Mouse (Mus musculus) kidney, embryonic 16.5 days (tissue): ENCODE measurements around the gene Bclaf1. TPM values are rescaled to one million over a fixed set of nuclear protein-coding genes. Genes with fewer than 3 reads are reported as not detected.

Experiments
- ATAC-seq: fragments of 200-750 bp; cut with Nextera tagmentation; 2 replicates; pipeline ENCODE4 v1.8.0; 2017; ENCODE audit warnings: moderate TSS enrichment; ENCODE audit not compliant: low FRiP score, low TSS enrichment
- H3K27ac ChIP-seq: fragments of 300-500 bp; sonication (generic); 2 replicates; pipeline ENCODE4 v1.5.1; 2014; ENCODE audit warnings: low read length
- H3K27me3 ChIP-seq: fragments of 300-500 bp; sonication (generic); 2 replicates; pipeline ENCODE4 v1.6.1; 2014; ENCODE audit warnings: low read length, control low read depth, mixed read lengths; ENCODE audit not compliant: insufficient read depth
- H3K36me3 ChIP-seq: fragments of 300-500 bp; sonication (generic); 2 replicates; pipeline ENCODE4 v1.6.1; 2014; ENCODE audit warnings: low read length, control low read depth, mixed read lengths; ENCODE audit not compliant: insufficient read depth
- H3K4me1 ChIP-seq: fragments of 300-500 bp; sonication (generic); 2 replicates; pipeline ENCODE4 v1.6.1; 2014; ENCODE audit warnings: low read length, control low read depth, mixed read lengths; ENCODE audit not compliant: insufficient read depth
- H3K4me2 ChIP-seq: fragments of 300-500 bp; sonication (generic); replicated peaks from 2 replicates; pipeline ENCODE4 v1.6.1; 2014; ENCODE audit warnings: low read depth, low read length
- H3K4me3 ChIP-seq: fragments of 300-500 bp; sonication (generic); 2 replicates; pipeline ENCODE4 v1.5.1; 2014; ENCODE audit warnings: mild to moderate bottlenecking, low read length
- H3K9ac ChIP-seq: fragments of 300-500 bp; sonication (generic); replicated peaks from 2 replicates; pipeline ENCODE4 v1.6.1; 2014; ENCODE audit warnings: low read length
- H3K9me3 ChIP-seq: fragments of 300-500 bp; sonication (generic); 2 replicates; pipeline ENCODE4 v1.6.1; 2016; ENCODE audit warnings: low read length, control low read depth
- WGBS: fragments of 180-500 bp; shearing (Covaris S2); extraction: QIAGEN DNeasy Blood & Tissue Kit; methylation state at CpG from one replicate; pipeline ENCODE4 v1.1.7; 2014; 5-methylcytosine and 5-hydroxymethylcytosine counted together
- polyA plus RNA-seq: library from polyadenylated mRNA; unstranded; fragments of >200 nt; fragmentation: Nextera tagmentation; extraction: Ambion mirVana; gene quantifications from 2 replicates; pipeline ENCODE4 v1.2.1, GENCODE M21; 2015

Gene Bclaf1
- polyA plus RNA-seq, 1 experiment from 2014 or later, result 123 TPM

DNA sequence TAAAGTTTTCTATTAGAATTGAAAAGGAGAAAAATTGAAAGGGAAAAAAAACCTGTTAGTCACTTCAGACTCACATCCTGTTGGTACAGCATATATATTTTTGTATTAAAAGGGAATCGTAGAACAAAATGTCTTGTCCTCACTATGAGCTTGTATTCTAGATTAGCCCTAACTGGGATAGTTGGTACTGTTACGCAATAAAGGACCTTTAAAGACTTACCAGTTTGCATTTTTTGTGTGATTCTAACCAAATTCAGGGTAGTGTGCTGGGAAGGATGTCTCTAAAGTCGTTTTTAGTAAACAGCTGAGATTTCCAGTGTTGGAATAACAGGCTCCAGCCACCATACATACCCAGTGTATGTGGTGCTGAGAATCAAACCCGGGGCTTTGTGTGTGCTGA, 1.7 kb downstream of the Bclaf1 start:
- Histone ChIP-seq H3K9me3 (no peaks in the 10 kb centered on the region), H3K27me3 (no peaks in the 10 kb centered on the region), H3K36me3 (peaks cover 9% of the 10 kb centered on the region), H3K4me3 (peak overlapping the region; percentile 87), H3K4me1 (peaks cover 14% of the 10 kb centered on the region), H3K9ac (no peak overlapping the region), H3K27ac (no peak overlapping the region), H3K4me2 (peak overlapping the region; percentile 68)
- 83% methylated on average over 4 of the region's 4 CpGs for WGBS
- no peak for ATAC-seq

DNA sequence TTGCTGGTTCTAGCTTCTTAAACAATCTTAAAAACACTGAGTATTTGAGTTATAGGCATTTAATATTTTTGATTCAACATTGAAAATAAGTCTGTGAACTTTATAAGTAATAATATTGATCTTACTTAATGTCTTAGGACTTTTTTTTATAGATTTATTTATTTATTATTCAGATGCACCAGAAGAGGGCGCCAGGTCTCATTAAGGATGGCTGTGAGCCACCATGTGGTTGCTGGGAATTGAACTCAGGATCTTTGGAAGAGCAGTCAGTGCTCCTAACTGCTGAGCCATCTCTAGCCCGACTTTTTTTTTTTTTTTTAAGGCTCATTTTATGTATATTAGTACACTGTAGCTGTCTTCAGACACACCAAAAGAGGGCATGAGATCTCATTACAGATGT, 2.5 kb downstream of the Bclaf1 start:
- ATAC-seq, result no peak
- 62% methylated on average over 2 of the region's 2 CpGs for WGBS

GRCm38 (mm10) chr10:20317466-20317865, 5.2 kb downstream of the Bclaf1 start:
- no peak overlapping the region for H3K9ac ChIP-seq
- peaks cover 20% of the 10 kb centered on the region for H3K36me3 ChIP-seq
- H3K4me3 ChIP-seq, result no peak overlapping the region
- H3K27ac ChIP-seq, result no peak overlapping the region
- no peaks in the 10 kb centered on the region for H3K27me3 ChIP-seq
- ATAC-seq, result no peak
- H3K4me1 ChIP-seq, result peaks cover 9% of the 10 kb centered on the region
- 65% methylated on average over 5 of the region's 5 CpGs for WGBS
- no peak overlapping the region for H3K4me2 ChIP-seq
- no peaks in the 10 kb centered on the region for H3K9me3 ChIP-seq

More for the DNA sequence above, 2.5 kb downstream of the Bclaf1 start:
- Histone ChIP-seq H3K27me3 (no peaks in the 10 kb centered on the region), H3K9me3 (no peaks in the 10 kb centered on the region), H3K9ac (no peak overlapping the region), H3K27ac (no peak overlapping the region), H3K36me3 (peaks cover 15% of the 10 kb centered on the region), H3K4me2 (no peak overlapping the region), H3K4me3 (no peak overlapping the region), H3K4me1 (peaks cover 14% of the 10 kb centered on the region)

- Histone ChIP-seq H3K9ac (no peak overlapping the region), H3K27me3 (no peaks in the 10 kb centered on the region), H3K4me3 (no peak overlapping the region), H3K4me1 (no peaks in the 10 kb centered on the region), H3K9me3 (no peaks in the 10 kb centered on the region), H3K36me3 (peaks cover 45% of the 10 kb centered on the region), H3K4me2 (no peak overlapping the region), H3K27ac (no peak overlapping the region)
- no peak for ATAC-seq
Measured at GRCm38 (mm10) chr10:20326226-20326625, 14.0 kb downstream of the Bclaf1 start.

- Histone ChIP-seq H3K27me3 (no peaks in the 10 kb centered on the region), H3K4me2 (no peak overlapping the region), H3K9me3 (no peaks in the 10 kb centered on the region), H3K9ac (no peak overlapping the region), H3K4me1 (no peaks in the 10 kb centered on the region), H3K4me3 (no peak overlapping the region), H3K36me3 (peaks cover 45% of the 10 kb centered on the region), H3K27ac (no peak overlapping the region)
- no peak for ATAC-seq
- 78% methylated on average over 2 of the region's 2 CpGs for WGBS
Measured at GRCm38 (mm10) chr10:20331262-20331661, 19.0 kb downstream of the Bclaf1 start.

- 94% methylated on average over 7 of the region's 7 CpGs for WGBS
- Histone ChIP-seq H3K4me3 (no peak overlapping the region), H3K36me3 (peaks cover 52% of the 10 kb centered on the region), H3K27ac (no peak overlapping the region), H3K9me3 (no peaks in the 10 kb centered on the region), H3K27me3 (no peaks in the 10 kb centered on the region), H3K4me2 (no peak overlapping the region), H3K4me1 (no peaks in the 10 kb centered on the region), H3K9ac (no peak overlapping the region)
- ATAC-seq, result no peak
Measured at GRCm38 (mm10) chr10:20337872-20338271, 25.6 kb downstream of the Bclaf1 start.

DNA sequence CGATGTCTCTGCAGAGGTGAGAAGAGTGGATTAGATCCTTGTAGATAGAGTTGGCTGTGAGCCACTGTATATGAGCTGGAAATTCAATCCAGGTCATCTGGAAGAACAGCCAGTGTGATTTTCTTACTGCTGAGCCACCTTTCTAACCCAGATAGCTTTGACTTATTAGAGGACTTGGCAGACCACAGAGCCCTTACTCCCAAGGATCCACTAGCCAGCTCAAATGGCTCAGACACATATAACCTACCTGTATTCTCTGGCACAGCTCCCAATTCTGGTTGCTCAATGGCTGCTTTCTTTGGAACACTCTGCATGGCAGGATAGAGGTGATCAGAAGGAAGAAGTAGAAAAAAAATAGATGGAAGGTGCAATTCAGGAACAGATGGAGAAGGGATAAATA, 33.5 kb downstream of the Bclaf1 start:
- Histone ChIP-seq H3K9ac (no peak overlapping the region), H3K36me3 (peaks cover 37% of the 10 kb centered on the region), H3K4me1 (peaks cover 6% of the 10 kb centered on the region; the same call in 1 of the 2 replicates), H3K27ac (no peak overlapping the region), H3K4me3 (no peak overlapping the region), H3K4me2 (no peak overlapping the region), H3K9me3 (no peaks in the 10 kb centered on the region), H3K27me3 (no peaks in the 10 kb centered on the region)
- 84% methylated on average over 1 of the region's 1 CpGs for WGBS
- no peak for ATAC-seq

- Histone ChIP-seq H3K27ac (peak within 1 kb of the TSS; percentile 67; the same call in 1 of the 2 replicates), H3K4me2 (peak within 1 kb of the TSS; percentile 68), H3K27me3 (no peaks in the 10 kb centered on the region), H3K9me3 (no peaks in the 10 kb centered on the region), H3K36me3 (peaks cover 29% of the 10 kb centered on the region), H3K4me3 (peak within 1 kb of the TSS; percentile 71), H3K9ac (peak within 1 kb of the TSS; percentile 75), H3K4me1 (peaks cover 6% of the 10 kb centered on the region; the same call in 1 of the 2 replicates)
- peak; percentile 96 for ATAC-seq
- WGBS, result 2% methylated on average over 53 of the region's 58 CpGs
Measured at GRCm38 (mm10) chr10:20347285-20348214, 35.3 kb downstream of the Bclaf1 start, which contains the start of gene Mtfr2. Gene Mtfr2 (plus strand): TSS chr10:20347770.

GRCm38 (mm10) chr10:20348894-20349293, 36.6 kb downstream of the Bclaf1 start:
- H3K36me3 ChIP-seq, result peaks cover 17% of the 10 kb centered on the region
- H3K27me3 ChIP-seq, result no peaks in the 10 kb centered on the region
- WGBS, result 91% methylated on average over 2 of the region's 2 CpGs
- H3K27ac ChIP-seq, result no peak overlapping the region
- H3K4me1 ChIP-seq, result peaks cover 6% of the 10 kb centered on the region; the same call in 1 of the 2 replicates
- H3K4me3 ChIP-seq, result no peak overlapping the region
- no peak overlapping the region for H3K9ac ChIP-seq
- 0 out of 2 replicates have a peak overlapping the region, but pooled peaks have one; percentile 68 for H3K4me2 ChIP-seq
- no peak for ATAC-seq
- H3K9me3 ChIP-seq, result no peaks in the 10 kb centered on the region
